Mouse (Mus musculus) forebrain, embryonic 12.5 days (tissue): ENCODE measurements around the gene Garnl3. TPM values are rescaled to one million over a fixed set of nuclear protein-coding genes. Genes with fewer than 3 reads are reported as not detected.

Experiments
- ATAC-seq: fragments of 200-750 bp; cut with Nextera tagmentation; 2 replicates; pipeline ENCODE4 v1.8.0; 2017; ENCODE audit warnings: moderate TSS enrichment; ENCODE audit not compliant: low FRiP score
- H3K27ac ChIP-seq: fragments of 300-500 bp; sonication (generic); 2 replicates; pipeline ENCODE4 v1.5.1; 2016; ENCODE audit warnings: mild to moderate bottlenecking
- H3K27me3 ChIP-seq: fragments of 300-500 bp; sonication (generic); 2 replicates; pipeline ENCODE4 v1.6.1; 2016; ENCODE audit warnings: mild to moderate bottlenecking
- H3K36me3 ChIP-seq: fragments of 300-500 bp; sonication (generic); replicated peaks from 2 replicates; pipeline ENCODE4 v1.6.1; 2016; ENCODE audit warnings: mild to moderate bottlenecking
- H3K4me1 ChIP-seq: fragments of 300-500 bp; sonication (generic); 2 replicates; pipeline ENCODE4 v1.6.1; 2016
- H3K4me2 ChIP-seq: fragments of 300-500 bp; sonication (generic); 2 replicates; pipeline ENCODE4 v1.6.1; 2016; ENCODE audit warnings: mild to moderate bottlenecking, moderate library complexity
- H3K4me3 ChIP-seq: fragments of 300-500 bp; sonication (generic); replicated peaks from 2 replicates; pipeline ENCODE4 v1.5.1; 2016; ENCODE audit warnings: mild to moderate bottlenecking
- H3K9ac ChIP-seq: fragments of 300-500 bp; sonication (generic); 2 replicates; pipeline ENCODE4 v1.6.1; 2016; ENCODE audit warnings: mild to moderate bottlenecking
- H3K9me3 ChIP-seq: fragments of 300-500 bp; sonication (generic); 2 replicates; pipeline ENCODE4 v1.6.1; 2016
- WGBS: fragments of 180-500 bp; shearing (Covaris S2); methylation state at CpG from one replicate; pipeline ENCODE4 v1.1.7; 2016; 5-methylcytosine and 5-hydroxymethylcytosine counted together
- polyA plus RNA-seq: library from polyadenylated mRNA; unstranded; fragments of >200 nt; fragmentation: Nextera tagmentation; extraction: Ambion mirVana; gene quantifications from 2 replicates; pipeline ENCODE4 v1.2.1, GENCODE M21; 2016

Garnl3 gene
- polyA plus RNA-seq, 1 experiment from 2014 or later: 14.5 TPM

DNA sequence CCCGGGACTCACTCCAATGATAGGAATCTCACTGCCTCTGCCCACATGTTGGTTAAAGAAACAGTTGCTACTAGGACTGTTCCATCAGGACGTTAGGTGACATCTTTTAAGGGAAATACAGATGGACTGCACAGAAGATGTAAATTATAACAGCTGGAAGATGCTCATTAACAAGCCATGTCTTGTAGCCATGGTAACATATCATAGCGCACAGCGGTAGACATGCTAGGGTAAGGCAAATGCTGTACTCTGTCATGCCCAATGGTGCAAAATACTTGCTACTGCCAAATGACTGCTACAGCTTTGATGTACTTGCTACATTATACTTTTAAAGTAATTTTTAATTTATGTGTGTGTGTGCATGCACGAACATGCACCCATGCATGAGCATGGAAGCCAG lies 154.3 kb downstream of the Garnl3 start:
- H3K4me3 ChIP-seq: no peak overlapping the region
- H3K9ac ChIP-seq: no peak overlapping the region
- H3K4me2 ChIP-seq: no peak overlapping the region
- H3K36me3 ChIP-seq: peaks cover 14% of the 10 kb centered on the region; the same call in 1 of the 2 replicates
- H3K4me1 ChIP-seq: peaks cover 18% of the 10 kb centered on the region
- no peak for ATAC-seq
- 82% methylated on average over 5 of the region's 5 CpGs for WGBS
- H3K9me3 ChIP-seq: no peaks in the 10 kb centered on the region
- H3K27ac ChIP-seq: no peak overlapping the region
- H3K27me3 ChIP-seq: peaks cover 3% of the 10 kb centered on the region; the same call in 1 of the 2 replicates

DNA sequence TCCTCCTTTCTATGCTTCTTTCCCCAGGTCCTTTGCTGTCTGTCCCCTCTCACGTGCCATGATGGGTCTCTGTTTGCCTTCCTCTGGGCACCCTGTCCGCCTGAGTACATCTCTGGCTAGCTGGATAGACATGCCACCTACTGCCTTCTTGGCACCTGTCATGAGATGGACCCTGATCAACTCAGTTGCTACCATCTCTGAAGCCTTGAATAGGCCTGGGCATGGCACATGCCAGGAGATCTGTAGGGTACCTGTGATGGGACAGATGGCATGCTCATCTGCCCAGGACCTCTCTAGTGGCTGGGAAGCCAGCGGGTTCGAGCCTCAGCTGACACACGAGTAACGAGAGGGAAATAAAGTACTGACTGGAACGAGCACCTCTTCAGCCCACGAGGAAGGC lies 157.2 kb downstream of the Garnl3 start:
- Histone ChIP-seq H3K27me3 (no peaks in the 10 kb centered on the region), H3K36me3 (peaks cover 14% of the 10 kb centered on the region; the same call in 1 of the 2 replicates), H3K9me3 (no peaks in the 10 kb centered on the region), H3K4me1 (peaks cover 8% of the 10 kb centered on the region), H3K9ac (no peak overlapping the region), H3K4me3 (no peak overlapping the region), H3K4me2 (no peak overlapping the region), H3K27ac (no peak overlapping the region)
- 90% methylated on average over 8 of the region's 8 CpGs for WGBS
- no peak for ATAC-seq

DNA sequence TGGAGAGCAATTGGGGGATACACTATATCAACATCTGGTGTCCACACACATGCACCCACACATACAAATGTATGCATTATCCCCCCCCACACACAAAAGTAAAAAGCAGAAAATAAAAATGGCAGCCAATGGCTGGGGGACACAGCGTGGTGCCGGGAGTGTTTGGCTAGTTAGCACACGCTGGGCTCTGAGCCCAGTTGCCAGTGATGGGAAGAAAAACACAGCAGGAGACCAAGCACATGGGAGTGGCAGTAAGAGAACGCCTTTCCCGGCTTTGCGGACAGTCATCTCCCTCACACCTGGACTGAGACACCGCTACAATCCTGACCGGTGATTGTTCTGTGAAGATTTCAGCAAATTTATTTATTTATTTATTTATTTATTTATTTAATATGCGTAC lies 160.2 kb downstream of the Garnl3 start:
- Histone ChIP-seq H3K4me2 (no peak overlapping the region), H3K9me3 (no peaks in the 10 kb centered on the region), H3K9ac (no peak overlapping the region), H3K27me3 (no peaks in the 10 kb centered on the region), H3K4me3 (no peak overlapping the region), H3K4me1 (peaks cover 19% of the 10 kb centered on the region), H3K36me3 (peaks cover 14% of the 10 kb centered on the region; the same call in 1 of the 2 replicates), H3K27ac (0 out of 2 replicates have a peak overlapping the region, but pooled peaks have one; percentile 13)
- no peak for ATAC-seq
- 28% methylated on average over 9 of the region's 9 CpGs for WGBS

DNA sequence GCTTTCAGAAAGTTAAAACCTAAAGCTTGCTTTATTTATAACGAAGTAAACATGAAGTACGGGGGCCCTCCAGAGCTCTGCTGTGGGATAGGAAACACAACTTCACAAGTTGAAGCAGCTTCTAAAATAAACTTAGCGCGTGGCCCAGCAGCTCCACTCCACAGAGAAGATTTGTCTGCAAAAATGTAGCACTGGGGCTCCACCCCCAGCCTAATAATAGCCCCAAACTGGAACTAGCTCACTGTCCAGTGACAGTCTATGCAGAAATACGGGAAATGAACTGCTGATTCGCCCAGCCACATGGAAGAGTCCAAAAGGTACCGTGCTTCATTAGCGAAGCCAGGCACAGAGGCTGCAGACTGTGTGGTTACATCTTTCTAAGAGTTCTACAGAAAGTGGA lies 162.1 kb downstream of the Garnl3 start:
- Histone ChIP-seq H3K4me3 (no peak overlapping the region), H3K27me3 (no peaks in the 10 kb centered on the region), H3K9ac (no peak overlapping the region; the same call in 1 of the 2 replicates), H3K36me3 (peaks cover 20% of the 10 kb centered on the region), H3K4me2 (no peak overlapping the region), H3K4me1 (peaks cover 31% of the 10 kb centered on the region), H3K9me3 (no peaks in the 10 kb centered on the region), H3K27ac (no peak overlapping the region)
- 93% methylated on average over 8 of the region's 8 CpGs for WGBS
- ATAC-seq: no peak

DNA sequence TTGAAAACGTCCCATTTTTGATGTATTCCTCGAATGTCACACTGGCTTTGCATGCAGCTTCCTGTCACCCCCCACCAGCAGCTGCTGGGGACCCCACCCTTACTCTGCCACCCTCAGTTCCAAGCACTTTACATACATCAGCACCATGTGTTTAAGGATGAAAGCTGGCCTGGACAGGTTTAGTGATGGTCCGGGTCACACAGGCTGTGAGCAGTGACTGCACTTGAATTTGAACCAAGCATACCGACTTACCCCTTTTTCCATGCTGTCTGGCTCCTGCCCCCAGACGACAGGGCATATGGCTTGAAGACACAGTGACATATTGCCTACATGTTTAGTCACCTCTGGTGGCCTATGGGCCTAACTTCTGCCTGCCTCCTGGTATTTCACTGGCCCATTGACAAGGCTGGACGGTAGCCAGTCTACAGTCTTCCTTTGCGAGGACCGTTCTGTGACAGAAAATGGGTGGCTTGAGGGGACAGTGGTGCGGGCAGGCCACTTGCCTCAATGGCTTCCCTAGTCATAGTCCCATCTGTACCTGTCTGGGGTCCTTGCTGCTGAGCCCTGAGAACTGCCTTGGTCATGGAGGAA lies 163.3 kb downstream of the Garnl3 start:
- Histone ChIP-seq H3K27ac (no peak overlapping the region), H3K4me2 (peak overlapping the region; percentile 91), H3K4me3 (peak overlapping the region; percentile 54), H3K36me3 (peaks cover 22% of the 10 kb centered on the region), H3K9ac (no peak overlapping the region), H3K4me1 (peaks cover 43% of the 10 kb centered on the region), H3K9me3 (no peaks in the 10 kb centered on the region), H3K27me3 (no peaks in the 10 kb centered on the region)
- ATAC-seq: no peak
- WGBS: 89% methylated on average over 9 of the region's 9 CpGs

DNA sequence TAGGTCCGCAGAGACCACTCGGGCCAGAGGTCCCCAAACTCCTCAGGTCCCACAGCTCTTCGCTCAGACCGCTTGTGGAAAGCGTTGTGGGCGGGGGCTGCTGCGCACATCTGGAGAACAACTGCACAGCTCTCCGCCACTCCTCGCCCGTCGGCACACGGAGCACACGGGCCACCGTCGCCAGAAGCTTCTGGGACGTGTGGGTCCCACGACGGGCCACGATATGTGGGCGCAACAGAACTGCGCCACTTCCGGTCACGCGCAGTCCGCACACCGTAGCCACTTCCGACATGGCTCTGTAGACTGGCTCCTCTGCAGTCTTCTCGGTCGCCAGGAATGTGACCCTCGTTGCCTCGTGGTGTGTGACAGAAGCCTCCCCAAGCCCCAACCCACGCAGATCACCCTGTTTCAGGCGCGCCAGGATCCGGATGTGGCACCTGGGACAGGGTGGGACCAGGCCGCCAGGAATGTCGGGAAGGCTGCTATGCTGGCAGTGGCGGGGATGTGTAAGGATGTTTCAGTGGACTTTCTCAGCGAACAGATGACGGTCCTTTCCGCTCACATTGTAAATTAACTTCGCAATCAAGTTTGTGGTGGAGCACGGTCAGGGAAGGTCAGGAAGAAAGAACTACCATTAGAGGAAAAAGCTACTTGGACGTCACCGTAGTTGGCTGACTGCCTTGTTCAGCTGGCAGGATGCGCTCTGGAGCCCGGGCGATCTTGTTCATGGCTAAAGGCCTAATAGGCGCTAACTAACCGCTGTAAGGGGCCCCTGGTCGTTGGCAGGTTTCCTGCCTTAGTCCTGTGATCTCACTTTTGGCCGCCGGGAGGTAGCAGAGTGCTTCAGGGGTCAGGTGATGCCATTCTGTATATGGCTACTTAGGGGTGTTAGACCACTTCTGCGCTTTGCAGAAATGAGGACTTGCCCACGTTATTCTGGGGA lies 164.5 kb downstream of the Garnl3 start:
- under 1% methylated on average over 55 of the region's 55 CpGs for WGBS
- Histone ChIP-seq H3K4me2 (peak overlapping the region; percentile 91), H3K27me3 (no peaks in the 10 kb centered on the region), H3K9me3 (no peaks in the 10 kb centered on the region), H3K4me1 (peaks cover 53% of the 10 kb centered on the region), H3K27ac (peak overlapping the region; percentile 89), H3K4me3 (peak overlapping the region; percentile 54), H3K36me3 (peaks cover 26% of the 10 kb centered on the region), H3K9ac (peak overlapping the region; percentile 66)
- ATAC-seq: peak; percentile 87

DNA sequence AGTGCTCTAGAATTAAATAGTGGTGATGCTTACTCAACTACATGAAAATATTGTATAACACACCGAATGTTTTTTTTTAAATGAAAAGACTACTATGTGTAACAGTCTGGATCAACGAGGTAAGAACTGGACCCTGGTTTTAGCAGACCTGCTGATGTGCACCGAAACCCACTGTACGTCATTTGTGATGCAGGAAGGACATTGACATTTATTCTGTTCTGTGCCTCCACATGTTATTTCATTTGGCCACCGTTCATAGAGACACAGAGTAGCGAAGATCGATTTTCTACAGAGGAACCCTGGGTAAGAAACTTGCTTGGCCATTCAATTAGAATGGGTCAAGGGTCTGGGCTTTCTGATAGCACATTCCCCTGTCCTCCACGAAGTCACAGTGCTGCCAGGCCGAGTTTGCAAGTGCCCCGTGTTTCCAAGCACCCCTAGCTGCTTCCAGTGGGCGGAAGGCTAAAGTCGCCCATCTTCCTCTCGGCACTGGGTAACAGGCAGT lies 165.2 kb downstream of the Garnl3 start:
- peak overlapping the region; percentile 91 for H3K4me2 ChIP-seq
- no peak; the same call in 1 of the 2 replicates for ATAC-seq
- peak overlapping the region; percentile 89 for H3K27ac ChIP-seq
- 9% methylated on average over 13 of the region's 13 CpGs for WGBS
- H3K36me3 ChIP-seq: peaks cover 26% of the 10 kb centered on the region
- no peaks in the 10 kb centered on the region for H3K27me3 ChIP-seq
- no peaks in the 10 kb centered on the region for H3K9me3 ChIP-seq
- H3K4me1 ChIP-seq: peaks cover 51% of the 10 kb centered on the region
- peak overlapping the region; percentile 54 for H3K4me3 ChIP-seq
- H3K9ac ChIP-seq: peak overlapping the region; percentile 66

DNA sequence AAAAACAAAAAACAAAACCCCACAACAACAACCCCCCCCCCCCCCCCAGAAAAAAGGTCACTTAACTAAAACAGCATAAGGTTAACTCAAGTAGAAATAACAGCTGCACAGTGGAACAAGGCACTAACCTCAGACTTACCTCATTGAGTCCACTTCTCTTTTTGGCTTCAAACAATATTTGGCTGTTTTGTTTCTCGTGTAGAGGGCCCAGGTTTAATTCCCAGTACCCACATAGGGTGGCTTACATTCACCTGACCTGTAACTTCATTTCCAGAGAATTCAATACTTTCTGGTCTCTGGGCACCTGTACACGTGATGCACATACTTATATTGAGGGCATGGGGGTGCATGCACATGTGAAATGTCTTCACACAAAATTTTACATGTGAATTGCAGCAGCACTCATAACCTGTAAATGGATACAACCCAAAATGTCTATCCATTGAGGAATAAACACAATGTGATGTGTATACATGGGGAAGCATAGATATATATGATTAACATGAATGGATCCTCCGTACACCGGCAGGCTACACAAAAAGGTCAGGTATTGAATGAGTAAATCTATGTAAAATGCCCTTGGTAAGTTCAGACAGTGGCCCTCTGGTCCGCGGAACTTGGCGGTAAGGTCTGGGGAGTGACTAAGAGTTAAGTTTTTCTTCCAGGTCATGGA lies 165.8 kb downstream of the Garnl3 start:
- Histone ChIP-seq H3K9me3 (no peaks in the 10 kb centered on the region), H3K27ac (no peak overlapping the region), H3K4me3 (no peak overlapping the region; the same call in 1 of the 2 replicates), H3K4me1 (peaks cover 55% of the 10 kb centered on the region), H3K36me3 (peaks cover 26% of the 10 kb centered on the region), H3K27me3 (no peaks in the 10 kb centered on the region), H3K9ac (no peak overlapping the region), H3K4me2 (peak overlapping the region; percentile 91; the same call in 1 of the 2 replicates)
- no peak for ATAC-seq
- WGBS: 14% methylated on average over 7 of the region's 7 CpGs

DNA sequence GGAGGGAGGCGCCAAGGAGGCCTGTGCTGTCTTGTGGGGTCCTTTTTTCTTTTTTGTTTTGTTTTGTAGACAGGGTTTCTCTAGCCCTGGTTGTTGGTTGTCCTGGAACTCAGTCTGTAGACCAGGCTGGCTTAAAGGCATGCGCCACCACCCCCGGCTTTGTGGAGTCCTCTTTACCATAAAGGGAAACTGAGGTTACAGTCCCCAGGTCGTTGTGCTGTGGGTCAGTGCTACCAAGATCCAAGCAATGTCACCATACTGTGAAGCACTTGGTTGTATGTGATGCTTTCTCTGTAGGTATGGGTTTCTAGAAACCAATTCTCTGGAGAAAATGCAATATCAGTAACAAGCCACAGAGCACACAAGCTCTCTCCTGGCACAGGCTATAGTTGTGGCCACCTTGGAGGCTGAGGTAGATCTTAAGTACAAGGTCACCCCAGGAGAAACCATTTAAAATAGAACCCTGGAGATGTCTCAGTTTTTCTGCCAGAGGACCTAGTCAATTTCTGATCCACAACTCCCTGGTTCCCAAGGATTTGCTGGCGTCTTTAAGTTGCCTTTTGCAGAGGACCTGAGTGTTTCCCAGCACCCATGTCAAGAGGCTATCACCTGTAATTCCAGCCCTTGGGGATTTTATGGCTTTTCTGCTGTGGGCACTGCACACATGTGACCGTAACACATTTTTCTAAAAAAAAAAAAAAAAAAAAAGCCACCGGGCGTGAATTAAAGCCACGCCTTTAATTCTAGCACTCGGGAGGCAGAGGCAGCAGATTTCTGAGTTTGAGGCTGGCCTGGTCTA lies 166.6 kb downstream of the Garnl3 start:
- H3K27me3 ChIP-seq: no peaks in the 10 kb centered on the region
- no peak overlapping the region for H3K4me3 ChIP-seq
- no peak overlapping the region for H3K4me2 ChIP-seq
- H3K27ac ChIP-seq: no peak overlapping the region
- H3K9me3 ChIP-seq: no peaks in the 10 kb centered on the region
- no peak overlapping the region for H3K9ac ChIP-seq
- peaks cover 61% of the 10 kb centered on the region for H3K4me1 ChIP-seq
- no peak for ATAC-seq
- H3K36me3 ChIP-seq: peaks cover 26% of the 10 kb centered on the region
- WGBS: 23% methylated on average over 10 of the region's 10 CpGs

DNA sequence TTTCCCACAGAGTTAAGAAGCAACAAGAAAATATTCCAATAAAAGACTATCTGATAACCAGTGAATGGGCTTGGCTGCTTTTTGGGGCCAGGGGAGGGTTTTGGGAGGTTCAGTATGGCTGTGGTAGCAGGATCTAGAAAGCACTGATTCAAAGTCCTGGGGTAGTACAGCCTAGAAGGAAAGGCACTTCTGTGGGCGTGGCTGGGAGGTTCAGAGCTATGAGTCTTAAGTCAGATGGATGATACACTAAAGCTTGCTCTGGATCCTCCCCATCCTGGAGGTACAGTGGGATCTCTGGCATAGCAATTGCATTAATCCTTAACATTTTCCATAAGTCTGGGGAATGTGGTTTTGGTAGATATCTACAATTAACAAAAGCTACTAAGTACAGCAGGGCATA lies 167.5 kb downstream of the Garnl3 start:
- 60% methylated on average over 1 of the region's 1 CpGs for WGBS
- Histone ChIP-seq H3K9me3 (no peaks in the 10 kb centered on the region), H3K27me3 (no peaks in the 10 kb centered on the region), H3K36me3 (peaks cover 26% of the 10 kb centered on the region), H3K4me1 (peaks cover 61% of the 10 kb centered on the region), H3K9ac (no peak overlapping the region), H3K4me3 (peak overlapping the region; percentile 64; the same call in 1 of the 2 replicates), H3K4me2 (peak overlapping the region; percentile 92), H3K27ac (no peak overlapping the region)
- no peak for ATAC-seq

DNA sequence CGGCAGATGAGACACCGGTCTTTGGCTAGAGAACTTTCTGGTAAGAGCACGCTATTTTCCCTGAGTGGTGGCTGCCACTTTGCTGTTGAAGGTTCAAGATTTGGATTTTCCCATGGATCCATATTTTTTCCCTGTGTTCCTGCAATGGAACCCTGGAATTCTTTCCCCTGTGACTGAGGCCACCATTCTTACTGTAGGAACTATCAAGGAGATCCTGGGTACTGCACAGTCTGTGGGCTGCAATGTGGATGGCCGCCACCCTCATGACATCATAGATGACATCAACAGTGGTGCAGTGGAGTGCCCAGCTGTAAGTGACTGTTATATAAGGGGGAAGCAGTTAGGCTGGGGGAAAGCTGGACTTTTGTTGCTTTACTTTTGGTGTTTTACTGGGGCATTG lies 167.9 kb downstream of the Garnl3 start:
- Histone ChIP-seq H3K27ac (no peak overlapping the region), H3K27me3 (no peaks in the 10 kb centered on the region), H3K4me2 (peak overlapping the region; percentile 92), H3K36me3 (peaks cover 26% of the 10 kb centered on the region), H3K9ac (peak overlapping the region; percentile 93; the same call in 1 of the 2 replicates), H3K4me3 (peak overlapping the region; percentile 64), H3K9me3 (no peaks in the 10 kb centered on the region), H3K4me1 (peaks cover 61% of the 10 kb centered on the region)
- no peak for ATAC-seq
- WGBS: 71% methylated on average over 4 of the region's 4 CpGs
